Mouse (Mus musculus): Measurements from ENCODE around the gene Pcbp1. TPM values are rescaled to one million over a fixed set of nuclear protein-coding genes. Genes with fewer than 3 reads are reported as not detected.
"Not testable (repeated sequence)": the region's sequence is repeated elsewhere in the genome, so short reads cannot be mapped to it uniquely, and the experiment has no call there.

Pcbp1 gene
- 100 to 1,000 TPM; 197 to 204 TPM for total RNA-seq (2021)
- long read RNA-seq, transcript Pcbp1-201 (1 exons, 1,830 nt), result major isoform, 147 of 147 reads
- long read RNA-seq, partial matches to known transcripts, result 0 of 147 reads
- long read RNA-seq, other reads (novel, unspliced or antisense), result 0 of 147 reads

GRCm38 (mm10) chr6:86526032-86526960, at the start of gene Pcbp1:
Pcbp1 (minus strand) TSS chr6:86526321.
- peak; percentile 93 to 97 for DNase-seq (ENCODE audit: low spot score in 2 of 2)

GRCm38 (mm10) chr6:86574495-86574894, 48.4 kb upstream of the Pcbp1 start:
- no peak for DNase-seq (ENCODE audit: low spot score in 2 of 2)

GRCm38 (mm10) chr6:86570830-86571229, 44.7 kb upstream of the Pcbp1 start:
- DNase-seq (ENCODE audit: low spot score in 2 of 2), result no peak

GRCm38 (mm10) chr6:86569461-86569820, 43.3 kb upstream of the Pcbp1 start:
- DNase-seq (ENCODE audit: low spot score in 2 of 2), result no peak

DNA sequence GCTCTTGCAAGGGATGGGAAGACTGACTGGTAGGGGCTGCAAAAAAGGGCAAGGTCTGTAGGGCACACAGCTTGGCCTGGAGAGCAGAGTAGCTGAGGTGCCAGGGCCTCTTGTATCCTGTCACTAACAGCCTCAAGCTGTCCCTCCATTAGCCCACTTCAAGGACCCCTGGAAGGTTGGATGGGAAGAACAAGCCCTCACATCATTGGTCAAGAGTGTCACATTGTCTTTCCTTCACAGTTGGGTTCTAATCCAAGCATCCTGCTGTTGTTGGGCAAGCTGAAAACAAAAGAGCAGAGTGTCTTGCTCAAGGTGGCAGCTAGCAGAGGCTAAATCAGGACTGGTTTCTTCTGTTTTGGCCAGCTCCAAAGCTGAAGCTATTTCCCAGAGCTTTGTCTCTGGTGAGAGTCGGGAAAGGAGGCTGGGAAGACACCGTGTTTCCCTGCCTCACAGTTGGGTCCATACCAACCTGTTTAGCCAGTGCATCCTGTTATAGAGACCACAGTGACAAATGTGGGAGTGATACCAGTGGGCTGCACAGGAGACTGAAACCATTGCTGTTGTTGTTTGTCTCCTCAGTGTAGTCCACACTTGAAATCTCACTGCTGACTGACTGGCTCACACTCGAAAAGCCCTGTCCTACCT, 42.8 kb upstream of the Pcbp1 start:
- no peak for DNase-seq (ENCODE audit: low spot score in 2 of 2)

- DNase-seq (ENCODE audit: low spot score in 2 of 2), result no peak
Observed at GRCm38 (mm10) chr6:86565782-86566181, 39.7 kb upstream of the Pcbp1 start.

DNA sequence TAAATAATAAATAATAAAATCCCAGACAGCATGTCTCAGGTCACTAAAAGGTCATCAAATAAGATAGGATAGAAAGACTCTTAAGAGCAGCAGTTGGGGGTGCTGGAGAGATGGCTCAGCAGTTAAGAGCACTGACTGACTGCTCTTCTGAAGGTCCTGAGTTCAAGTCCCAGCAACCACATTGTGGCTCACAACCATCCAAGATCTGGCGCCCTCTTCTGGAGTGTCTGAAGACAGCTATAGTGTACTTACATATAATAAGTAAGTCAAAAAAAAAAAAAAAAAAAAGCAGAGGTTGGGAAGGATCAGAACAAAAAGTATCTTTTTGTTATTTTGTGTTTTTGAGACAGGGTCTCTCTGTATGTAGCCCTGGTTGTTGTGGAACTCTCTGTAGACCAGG, 31.1 kb upstream of the Pcbp1 start:
- not testable (repeated sequence) for DNase-seq (ENCODE audit: low spot score in 2 of 2)

GRCm38 (mm10) chr6:86556345-86557058, 30.4 kb upstream of the Pcbp1 start:
- DNase-seq (ENCODE audit: low spot score in 2 of 2), result no peak

DNA sequence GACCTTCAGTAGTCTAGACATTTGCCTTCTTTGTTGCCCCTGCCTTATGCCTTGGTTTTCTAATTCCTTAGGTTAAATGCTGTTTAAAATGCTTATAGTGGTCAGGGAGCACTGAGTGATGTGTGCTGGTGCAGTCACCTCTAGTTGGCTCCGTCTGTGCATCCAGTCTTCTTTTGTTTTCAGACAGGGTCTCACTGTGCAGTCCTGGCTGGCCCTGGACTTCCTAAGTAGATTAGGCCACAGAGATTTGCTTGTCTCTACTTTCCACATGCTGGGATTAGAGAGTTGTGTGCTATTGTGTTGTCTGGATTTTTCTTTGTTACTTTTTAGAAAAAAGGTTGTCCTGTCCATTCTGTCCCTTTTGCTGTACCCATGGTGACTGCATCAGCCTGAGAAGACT, 24.5 kb upstream of the Pcbp1 start:
- no peak for DNase-seq (ENCODE audit: low spot score in 2 of 2)

- no peak for DNase-seq (ENCODE audit: low spot score in 2 of 2)
Observed at GRCm38 (mm10) chr6:86547880-86548367, 21.8 kb upstream of the Pcbp1 start.

- no peak for DNase-seq (ENCODE audit: low spot score in 2 of 2)
Observed at GRCm38 (mm10) chr6:86547228-86547755, 21.2 kb upstream of the Pcbp1 start.

DNA sequence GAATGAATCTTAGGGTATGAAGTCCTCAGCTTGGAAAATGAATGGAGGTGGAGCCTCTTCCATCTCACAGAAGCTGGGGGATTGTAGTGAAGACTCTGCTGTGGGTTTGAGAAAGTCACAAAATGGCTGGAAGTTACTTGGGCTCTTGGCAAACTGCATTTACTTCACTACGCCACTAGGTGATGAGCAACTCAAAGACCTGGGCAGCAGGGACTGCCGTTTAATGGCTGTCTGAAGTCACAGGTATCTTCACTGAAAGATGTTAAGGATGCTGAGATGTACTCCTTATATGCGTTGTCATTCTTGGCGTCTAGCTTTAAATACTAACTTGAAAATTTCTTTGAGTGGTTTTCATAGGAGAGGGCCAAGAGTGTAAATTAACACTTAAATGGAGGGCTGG, 19.1 kb upstream of the Pcbp1 start:
- no peak for DNase-seq (ENCODE audit: low spot score in 2 of 2)

DNA sequence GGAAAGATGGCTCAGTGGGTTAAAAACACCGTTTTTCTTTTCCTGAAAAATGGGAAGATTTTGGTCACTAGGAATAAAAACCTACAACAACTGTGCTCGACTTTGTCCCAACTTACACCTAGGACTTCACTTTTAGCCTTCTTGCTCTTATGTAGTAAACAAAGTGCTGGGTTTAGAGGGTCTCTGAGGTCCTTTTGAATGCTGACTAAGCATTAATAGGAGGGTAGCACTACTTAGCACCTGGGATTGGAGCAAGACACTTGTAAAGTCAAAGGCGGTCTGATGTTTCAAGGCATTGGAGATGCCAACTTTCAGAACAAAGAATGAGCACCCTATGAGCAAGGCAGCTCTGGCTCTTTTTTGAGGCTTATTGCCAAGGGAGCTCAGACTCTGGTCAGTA, 17.7 kb upstream of the Pcbp1 start:
- DNase-seq (ENCODE audit: low spot score in 2 of 2), result no peak

DNA sequence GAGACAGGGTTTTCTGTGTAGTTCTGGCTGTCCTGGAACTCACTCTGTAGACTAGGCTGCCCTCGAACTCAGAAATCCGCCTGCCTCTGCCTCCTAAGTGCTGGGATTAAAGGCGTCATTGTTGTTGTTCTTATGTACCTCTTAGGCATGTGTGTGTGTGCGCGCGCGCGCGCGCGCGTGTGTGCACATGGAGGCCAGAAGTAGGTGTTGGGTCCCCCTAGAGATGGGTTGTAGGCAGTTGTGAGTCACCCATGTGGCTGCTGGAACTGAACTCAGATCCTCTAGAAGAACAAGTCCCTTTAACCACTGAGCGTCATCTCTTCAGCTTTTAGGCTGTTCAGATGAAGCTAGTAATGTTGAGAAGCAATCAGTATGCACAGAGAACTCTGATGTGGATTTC, 16.9 kb upstream of the Pcbp1 start:
- no peak for DNase-seq (ENCODE audit: low spot score in 2 of 2)

- no peak for DNase-seq (ENCODE audit: low spot score in 2 of 2)
Observed at GRCm38 (mm10) chr6:86541650-86542049, 15.5 kb upstream of the Pcbp1 start.

DNA sequence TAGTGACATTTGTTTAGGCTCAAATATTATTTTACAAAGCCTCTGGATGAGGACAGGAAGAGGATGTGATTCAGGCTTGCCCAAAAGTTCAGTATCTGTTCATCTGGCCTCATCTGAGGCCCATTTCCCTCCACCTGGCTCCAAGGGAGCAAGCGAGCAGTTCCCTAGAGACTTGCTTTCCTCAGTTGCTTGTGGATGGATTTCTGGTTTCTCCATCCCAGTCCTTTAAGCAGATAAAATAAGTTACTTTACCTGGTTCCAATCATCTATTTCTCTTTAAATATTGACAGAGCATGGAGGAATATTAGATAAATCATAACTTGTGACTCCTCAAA, 2.3 kb upstream of the Pcbp1 start:
- DNase-seq (ENCODE audit: low spot score in 2 of 2), result no peak

DNA sequence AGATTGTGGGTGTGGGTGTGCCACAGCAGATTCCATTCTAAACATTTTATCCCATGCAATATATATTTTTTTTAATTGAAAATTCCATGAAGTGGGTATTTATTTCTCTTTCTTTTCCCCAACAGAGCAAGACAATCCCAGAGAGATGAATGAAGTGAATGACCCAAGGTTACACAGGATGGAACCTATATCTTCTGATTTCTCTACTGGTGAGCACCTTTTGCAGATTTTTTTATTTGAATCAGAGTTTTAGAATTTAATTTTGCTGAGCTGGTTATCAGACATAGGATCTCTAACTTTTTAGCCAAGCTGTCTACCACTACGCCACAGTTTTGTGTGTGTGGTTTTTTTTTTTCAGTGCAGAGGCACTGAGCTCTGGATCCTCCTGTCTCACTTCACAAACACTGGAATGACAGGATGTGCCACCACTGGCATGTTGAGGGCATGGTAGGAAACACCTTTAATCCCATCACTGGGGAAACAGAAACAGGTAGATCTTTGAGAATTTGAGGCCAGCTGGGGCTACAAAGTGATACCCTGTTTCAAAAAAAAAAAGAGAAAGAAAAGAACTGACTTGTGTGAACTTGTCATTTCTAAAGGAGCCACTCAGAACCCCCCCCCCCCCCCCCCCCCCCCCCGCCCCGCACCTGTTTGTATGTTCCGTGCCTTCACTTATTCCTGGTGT, 1.8 kb upstream of the Pcbp1 start:
- no peak for DNase-seq (ENCODE audit: low spot score in 2 of 2)

GRCm38 (mm10) chr6:86526961-86527740, 1.0 kb upstream of the Pcbp1 start:
- peak in 1 of 2 experiments; percentile 75 for DNase-seq (ENCODE audit: low spot score in 2 of 2)

DNA sequence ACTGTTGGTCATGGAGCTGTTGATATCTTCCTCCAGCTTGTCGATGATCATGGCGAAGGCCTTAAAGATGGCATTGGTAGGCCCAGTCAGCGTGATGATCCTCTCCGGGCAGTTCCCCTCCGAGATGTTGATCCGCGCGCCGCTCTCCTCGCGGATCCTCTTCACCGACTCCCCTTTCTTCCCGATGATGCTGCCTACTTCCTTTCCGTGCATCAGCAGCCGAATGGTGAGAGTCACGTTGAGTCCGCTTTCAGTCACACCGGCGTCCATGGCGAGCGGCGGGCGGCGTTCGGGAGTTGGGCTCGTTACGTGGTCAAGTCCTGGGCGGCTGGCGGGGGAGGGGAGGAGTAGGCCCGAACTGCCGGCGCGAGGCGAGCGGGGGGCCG, 482 bp downstream of the Pcbp1 start:
- DNase-seq (ENCODE audit: low spot score in 2 of 2), result peak; percentile 63 to 79
